Mouse (Mus musculus) liver, embryonic 11.5 days (tissue): ENCODE measurements around the gene Zbtb22. TPM values are rescaled to one million over a fixed set of nuclear protein-coding genes. Genes with fewer than 3 reads are reported as not detected.

Source experiments
- ATAC-seq: fragments of 200-750 bp; cut with Nextera tagmentation; replicated peaks from 2 replicates; pipeline ENCODE4 v1.8.0; 2017; ENCODE audit warnings: moderate number of reproducible peaks, mild to moderate bottlenecking, moderate TSS enrichment, moderate library complexity; ENCODE audit not compliant: low FRiP score
- DNase-seq: peaks from one replicate; pipeline ENCODE4 v3.0.0-alpha.2; 2017; ENCODE audit warnings: low spot score
- H3K27ac ChIP-seq: fragments of 300-500 bp; sonication (generic); 2 replicates; pipeline ENCODE4 v1.5.1; 2014; ENCODE audit warnings: mild to moderate bottlenecking, low read depth, low read length, control low read depth
- H3K27me3 ChIP-seq: fragments of 300-500 bp; sonication (generic); replicated peaks from 2 replicates; pipeline ENCODE4 v1.6.1; 2014; ENCODE audit warnings: low read length, mixed read lengths; ENCODE audit not compliant: control insufficient read depth, insufficient read depth
- H3K36me3 ChIP-seq: fragments of 300-500 bp; sonication (generic); 2 replicates; pipeline ENCODE4 v1.6.1; 2014; ENCODE audit warnings: mild to moderate bottlenecking, low read length, moderate library complexity, mixed read lengths; ENCODE audit not compliant: control insufficient read depth, insufficient read depth
- H3K4me1 ChIP-seq: fragments of 300-500 bp; sonication (generic); replicated peaks from 2 replicates; pipeline ENCODE4 v1.6.1; 2014; ENCODE audit warnings: low read length, mixed read lengths; ENCODE audit not compliant: control insufficient read depth, insufficient read depth
- H3K4me2 ChIP-seq: fragments of 300-500 bp; sonication (generic); 2 replicates; pipeline ENCODE4 v1.6.1; 2014; ENCODE audit warnings: mild to moderate bottlenecking, control low read depth, moderate library complexity
- H3K4me3 ChIP-seq: fragments of 300-500 bp; sonication (generic); 2 replicates; pipeline ENCODE4 v1.5.1; 2014; ENCODE audit warnings: low read depth, low read length, control low read depth
- H3K9ac ChIP-seq: fragments of 300-500 bp; sonication (generic); 2 replicates; pipeline ENCODE4 v1.6.1; 2014; ENCODE audit warnings: low read depth, low read length, control low read depth
- H3K9me3 ChIP-seq: fragments of 300-500 bp; sonication (generic); 2 replicates; pipeline ENCODE4 v1.6.1; 2016; ENCODE audit warnings: low read length, inconsistent platforms, mixed read lengths; ENCODE audit not compliant: control insufficient read depth
- WGBS: fragments of 180-500 bp; shearing (Covaris S2); extraction: QIAGEN DNeasy Blood & Tissue Kit; methylation state at CpG from one replicate; pipeline ENCODE4 v1.1.7; 2014; 5-methylcytosine and 5-hydroxymethylcytosine counted together
- polyA plus RNA-seq: library from polyadenylated mRNA; unstranded; fragments of >200 nt; fragmentation: Nextera tagmentation; extraction: Ambion mirVana; gene quantifications from 2 replicates; pipeline ENCODE4 v1.2.1, GENCODE M21; 2014

Gene Zbtb22
- polyA plus RNA-seq, 1 experiment from 2014 or later, result 13.0 TPM

GRCm38 (mm10) chr17:33958451-33958850 lies 42.7 kb downstream of the Zbtb22 start:
- Histone ChIP-seq H3K9ac (no peak overlapping the region), H3K27ac (no peak overlapping the region), H3K9me3 (no peaks in the 10 kb centered on the region), H3K27me3 (no peaks in the 10 kb centered on the region), H3K4me3 (no peak overlapping the region), H3K4me2 (no peak overlapping the region), H3K36me3 (peaks cover 42% of the 10 kb centered on the region), H3K4me1 (peaks cover 14% of the 10 kb centered on the region)
- no peak for DNase-seq
- ATAC-seq, result no peak
- WGBS, result 89% methylated on average over 11 of the region's 11 CpGs

GRCm38 (mm10) chr17:33959135-33959534 lies 43.4 kb downstream of the Zbtb22 start:
- Histone ChIP-seq H3K27me3 (no peaks in the 10 kb centered on the region), H3K36me3 (peaks cover 43% of the 10 kb centered on the region), H3K4me2 (no peak overlapping the region)

GRCm38 (mm10) chr17:33959948-33960347 lies 44.2 kb downstream of the Zbtb22 start:
- DNase-seq (no peak), ATAC-seq (no peak)
- Histone ChIP-seq H3K4me2 (no peak overlapping the region), H3K36me3 (peaks cover 37% of the 10 kb centered on the region), H3K27ac (no peak overlapping the region), H3K4me3 (no peak overlapping the region), H3K9ac (no peak overlapping the region), H3K27me3 (no peaks in the 10 kb centered on the region), H3K4me1 (0 out of 2 replicates have a peak, but pooled peaks cover 2% of the 10 kb centered on the region), H3K9me3 (no peaks in the 10 kb centered on the region)
- 91% methylated on average over 15 of the region's 15 CpGs for WGBS

More at GRCm38 (mm10) chr17:33959135-33959534, 43.4 kb downstream of the Zbtb22 start:
- ATAC-seq (no peak), DNase-seq (no peak)
- Histone ChIP-seq H3K4me3 (no peak overlapping the region), H3K4me1 (peaks cover 7% of the 10 kb centered on the region), H3K27ac (no peak overlapping the region), H3K9me3 (no peaks in the 10 kb centered on the region), H3K9ac (no peak overlapping the region)
- 90% methylated on average over 13 of the region's 13 CpGs for WGBS

- Histone ChIP-seq H3K9ac (no peak overlapping the region), H3K4me1 (no peaks in the 10 kb centered on the region), H3K27ac (no peak overlapping the region), H3K36me3 (peaks cover 41% of the 10 kb centered on the region), H3K27me3 (no peaks in the 10 kb centered on the region), H3K4me3 (no peak overlapping the region), H3K9me3 (no peaks in the 10 kb centered on the region), H3K4me2 (no peak overlapping the region)
- WGBS, result 90% methylated on average over 7 of the region's 7 CpGs
- ATAC-seq (no peak), DNase-seq (no peak)
Measured at GRCm38 (mm10) chr17:33962876-33963275, 47.2 kb downstream of the Zbtb22 start.

GRCm38 (mm10) chr17:33965082-33965845 lies 49.6 kb downstream of the Zbtb22 start:
- Histone ChIP-seq H3K9me3 (no peaks in the 10 kb centered on the region), H3K4me2 (no peak overlapping the region), H3K27me3 (no peaks in the 10 kb centered on the region), H3K9ac (no peak overlapping the region), H3K4me3 (no peak overlapping the region), H3K27ac (no peak overlapping the region), H3K4me1 (no peaks in the 10 kb centered on the region), H3K36me3 (peaks cover 24% of the 10 kb centered on the region; the same call in 1 of the 2 replicates)
- ATAC-seq (no peak), DNase-seq (no peak)
- 90% methylated on average over 17 of the region's 17 CpGs for WGBS

- ATAC-seq, result no peak
- WGBS, result 87% methylated on average over 16 of the region's 16 CpGs
- H3K27ac ChIP-seq, result no peak overlapping the region
Measured at GRCm38 (mm10) chr17:33965846-33966550, 50.3 kb downstream of the Zbtb22 start.

GRCm38 (mm10) chr17:33968489-33968888 lies 52.8 kb downstream of the Zbtb22 start:
- H3K9ac ChIP-seq, result no peak overlapping the region
- H3K4me1 ChIP-seq, result no peaks in the 10 kb centered on the region
- 2% methylated on average over 9 of the region's 9 CpGs for WGBS
- DNase-seq (peak; percentile 78), ATAC-seq (peak; percentile 70)
- peaks cover 9% of the 10 kb centered on the region; the same call in 1 of the 2 replicates for H3K36me3 ChIP-seq
- H3K27ac ChIP-seq, result no peak overlapping the region
- no peaks in the 10 kb centered on the region for H3K27me3 ChIP-seq
- H3K4me3 ChIP-seq, result no peak overlapping the region
- peak overlapping the region; percentile 28 for H3K4me2 ChIP-seq
- H3K9me3 ChIP-seq, result no peaks in the 10 kb centered on the region

More at GRCm38 (mm10) chr17:33965846-33966550, 50.3 kb downstream of the Zbtb22 start:
- H3K4me1 ChIP-seq, result no peaks in the 10 kb centered on the region
- H3K4me3 ChIP-seq, result no peak overlapping the region
- no peak overlapping the region for H3K4me2 ChIP-seq
- no peak overlapping the region for H3K9ac ChIP-seq
- H3K36me3 ChIP-seq, result peaks cover 19% of the 10 kb centered on the region; the same call in 1 of the 2 replicates
- no peaks in the 10 kb centered on the region for H3K27me3 ChIP-seq
- DNase-seq, result no peak
- no peaks in the 10 kb centered on the region for H3K9me3 ChIP-seq
